Mouse (Mus musculus) G1E (cell line): Measurements from ENCODE around the gene Plekhh2. TPM values are rescaled to one million over a fixed set of nuclear protein-coding genes. Genes with fewer than 3 reads are reported as not detected.

Experiments
- ATAC-seq: 2 replicates; pipeline ENCODE4 v1.8.0; 2016; ENCODE audit warnings: mild to moderate bottlenecking; ENCODE audit not compliant: insufficient number of reproducible peaks, poor library complexity, low FRiP score, severe bottlenecking; ENCODE audit errors: extremely low read depth
- DNase-seq: peaks from one replicate; pipeline ENCODE4 v3.0.0; 2012; ENCODE audit warnings: low spot score
- H3K27me3 ChIP-seq: 2 replicates; pipeline ENCODE4 v1.6.1; 2012; ENCODE audit warnings: mild to moderate bottlenecking, low read length, inconsistent platforms; ENCODE audit not compliant: insufficient read depth
- H3K36me3 ChIP-seq: replicated peaks from 2 replicates; pipeline ENCODE3; 2012; ENCODE audit warnings: mild to moderate bottlenecking, inconsistent platforms
- H3K4me1 ChIP-seq: 2 replicates; pipeline ENCODE4 v1.6.1; 2012; ENCODE audit warnings: low read depth, low read length, inconsistent platforms, mixed read lengths; ENCODE audit not compliant: insufficient read depth
- H3K4me3 ChIP-seq: 2 replicates; pipeline ENCODE4 v1.5.1; 2012; ENCODE audit warnings: low read depth, mild to moderate bottlenecking, inconsistent platforms, low read length, moderate library complexity, mixed read lengths
- H3K9me3 ChIP-seq: replicated peaks from 2 replicates; pipeline ENCODE4 v1.6.1; 2012; ENCODE audit warnings: inconsistent platforms
- CTCF ChIP-seq: IDR thresholded peaks from 2 replicates; pipeline ENCODE4 v1.5.1; 2012; ENCODE audit warnings: low read depth, low read length, inconsistent platforms, mixed read lengths
- GATA1 ChIP-seq: IDR thresholded peaks from 2 replicates; pipeline ENCODE4 v1.6.1; 2012; ENCODE audit warnings: borderline replicate concordance, low read length, inconsistent platforms, mixed read lengths
- GATA2 ChIP-seq: IDR thresholded peaks from 2 replicates; pipeline ENCODE4 v1.6.1; 2012; ENCODE audit warnings: low read depth, low read length, inconsistent platforms, borderline replicate concordance
- POLR2AphosphoS5 ChIP-seq: IDR thresholded peaks from 2 replicates; pipeline ENCODE4 v1.6.1; 2012; ENCODE audit warnings: low read depth, low read length, inconsistent platforms; ENCODE audit not compliant: insufficient replicate concordance
- TAL1 ChIP-seq: conservative IDR thresholded peaks from 2 replicates; pipeline ENCODE4 v1.6.1; 2012; ENCODE audit warnings: low read depth, low read length, inconsistent platforms, mixed read lengths
- polyA plus RNA-seq: library from polyadenylated mRNA; stranded (reverse); fragments of >175 nt; gene quantifications from 2 replicates; pipeline ENCODE4 v1.2.3, GENCODE M21; 2012
- total RNA-seq, 2 experiments: library from RNA; stranded (forward) in 1 of 2; stranded (reverse) in 1 of 2; fragments of 200-1000 nt in 1 of 2; fragments of >200 nt in 1 of 2; fragmentation: Nextera tagmentation in 1 of 2; gene quantifications; 2 replicates each; pipeline ENCODE4 v1.2.3; 2014 to 2017

The Plekhh2 gene
- total and polyA plus RNA-seq, 3 experiments: 0.01 to 0.49 TPM; not detected in 1

DNA sequence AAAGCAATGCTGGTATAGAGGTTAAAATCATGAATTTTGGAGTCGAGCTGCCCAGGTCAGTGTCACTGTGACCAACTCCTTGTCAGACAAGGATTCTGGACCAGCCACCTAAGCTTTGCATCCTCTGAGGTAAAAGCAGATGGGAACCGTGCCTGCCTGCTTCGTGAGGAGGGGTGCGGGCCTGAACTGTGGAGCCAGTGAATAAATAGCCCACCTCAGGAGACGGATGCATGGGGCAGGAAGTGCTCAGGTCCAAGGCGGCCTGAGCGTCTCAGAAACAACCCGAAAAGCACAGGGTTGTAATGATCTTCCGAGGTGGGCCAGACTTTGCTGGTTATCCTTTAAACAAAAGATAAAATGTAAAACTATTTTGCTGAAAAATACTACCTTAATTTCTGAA lies 133.4 kb downstream of the Plekhh2 start:
- no peak for ATAC-seq
- H3K27me3 ChIP-seq: peaks cover 10% of the 10 kb centered on the region
- no peaks in the 10 kb centered on the region for H3K4me1 ChIP-seq
- TF ChIP-seq TAL1 (no peak), POLR2AphosphoS5 (no peak), CTCF (no peak), GATA2 (no peak), GATA1 (no peak)
- no peaks in the 10 kb centered on the region for H3K36me3 ChIP-seq
- no peak overlapping the region for H3K4me3 ChIP-seq
- no peak for DNase-seq
- no peaks in the 10 kb centered on the region for H3K9me3 ChIP-seq

DNA sequence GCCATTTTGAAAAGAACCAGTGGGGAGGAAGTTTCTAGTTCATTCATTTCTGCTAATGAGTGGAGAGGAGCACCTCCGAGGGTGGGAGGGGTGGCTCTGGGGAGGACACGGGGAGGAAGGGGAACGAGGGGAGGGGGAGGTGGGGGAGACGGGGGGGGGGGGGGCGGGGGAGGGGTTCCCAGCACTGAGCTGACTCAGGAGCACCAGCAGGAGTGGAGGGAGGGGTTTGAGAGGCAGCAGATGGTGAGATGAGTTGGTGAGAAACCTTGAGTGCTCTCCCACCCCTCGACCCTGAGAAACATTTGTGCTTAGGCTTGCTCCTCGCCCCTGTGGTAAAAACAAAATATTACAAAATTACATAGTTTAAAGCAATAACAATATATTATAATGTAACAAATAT lies 134.2 kb downstream of the Plekhh2 start:
- ATAC-seq: no peak
- no peaks in the 10 kb centered on the region for H3K36me3 ChIP-seq

DNA sequence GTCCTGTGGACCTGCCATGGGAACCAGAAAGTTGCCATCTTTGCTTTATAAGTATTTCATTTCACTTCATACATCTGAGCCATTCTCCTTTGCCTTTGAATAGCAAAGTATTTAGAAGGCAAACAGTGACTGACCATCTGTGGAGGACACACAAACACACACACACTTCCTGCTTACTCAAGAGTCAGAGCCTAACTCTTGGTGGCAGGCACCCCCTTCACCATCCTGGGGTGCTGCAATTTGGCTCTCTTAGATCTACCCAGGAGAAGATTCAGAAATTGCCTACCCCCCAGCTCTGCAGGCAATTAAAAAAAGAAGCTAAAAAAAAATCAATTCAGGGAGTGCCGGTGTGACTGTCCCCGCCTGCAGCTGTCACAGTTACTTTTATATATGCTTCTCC lies 134.8 kb downstream of the Plekhh2 start:
- Histone ChIP-seq H3K27me3 (peaks cover 8% of the 10 kb centered on the region), H3K4me3 (no peak overlapping the region), H3K4me1 (no peaks in the 10 kb centered on the region), H3K36me3 (no peaks in the 10 kb centered on the region), H3K9me3 (no peaks in the 10 kb centered on the region)
- ATAC-seq: no peak
- TF ChIP-seq TAL1: no peak
- no peak for TF ChIP-seq POLR2AphosphoS5
- no peak for TF ChIP-seq CTCF
- TF ChIP-seq GATA1: no peak
- TF ChIP-seq GATA2: no peak
- DNase-seq: no peak

More for the DNA sequence above, 134.2 kb downstream of the Plekhh2 start:
- Histone ChIP-seq H3K4me3 (no peak overlapping the region), H3K9me3 (no peaks in the 10 kb centered on the region), H3K27me3 (peaks cover 8% of the 10 kb centered on the region), H3K4me1 (no peaks in the 10 kb centered on the region)
- no peak for DNase-seq
- TF ChIP-seq POLR2AphosphoS5: no peak
- no peak for TF ChIP-seq GATA2

DNA sequence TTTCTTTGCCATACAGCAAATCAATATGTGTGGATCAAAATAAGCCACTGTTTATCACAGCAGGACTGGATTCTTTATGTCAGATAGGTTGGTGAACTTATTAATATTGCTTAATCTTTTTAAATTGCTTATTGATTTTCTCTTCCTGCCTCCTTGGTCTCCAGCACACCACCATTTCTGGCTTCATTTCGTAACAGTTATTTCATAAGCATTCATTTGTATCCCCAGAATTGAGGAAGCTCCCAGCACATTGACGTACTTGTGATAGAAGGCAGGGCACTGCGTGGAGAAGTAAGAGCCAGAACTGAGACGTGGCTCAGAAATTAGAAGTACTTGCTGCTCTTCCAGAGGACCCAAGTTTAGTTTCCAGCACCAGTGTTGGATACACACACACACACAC lies 135.9 kb downstream of the Plekhh2 start:
- Histone ChIP-seq H3K4me3 (no peak overlapping the region), H3K4me1 (no peaks in the 10 kb centered on the region), H3K27me3 (peaks cover 5% of the 10 kb centered on the region), H3K36me3 (no peaks in the 10 kb centered on the region), H3K9me3 (no peaks in the 10 kb centered on the region)
- no peak for DNase-seq
- no peak for ATAC-seq
- TF ChIP-seq GATA2: no peak
- TF ChIP-seq GATA1: no peak
- TF ChIP-seq TAL1: no peak
- no peak for TF ChIP-seq POLR2AphosphoS5
- TF ChIP-seq CTCF: no peak

DNA sequence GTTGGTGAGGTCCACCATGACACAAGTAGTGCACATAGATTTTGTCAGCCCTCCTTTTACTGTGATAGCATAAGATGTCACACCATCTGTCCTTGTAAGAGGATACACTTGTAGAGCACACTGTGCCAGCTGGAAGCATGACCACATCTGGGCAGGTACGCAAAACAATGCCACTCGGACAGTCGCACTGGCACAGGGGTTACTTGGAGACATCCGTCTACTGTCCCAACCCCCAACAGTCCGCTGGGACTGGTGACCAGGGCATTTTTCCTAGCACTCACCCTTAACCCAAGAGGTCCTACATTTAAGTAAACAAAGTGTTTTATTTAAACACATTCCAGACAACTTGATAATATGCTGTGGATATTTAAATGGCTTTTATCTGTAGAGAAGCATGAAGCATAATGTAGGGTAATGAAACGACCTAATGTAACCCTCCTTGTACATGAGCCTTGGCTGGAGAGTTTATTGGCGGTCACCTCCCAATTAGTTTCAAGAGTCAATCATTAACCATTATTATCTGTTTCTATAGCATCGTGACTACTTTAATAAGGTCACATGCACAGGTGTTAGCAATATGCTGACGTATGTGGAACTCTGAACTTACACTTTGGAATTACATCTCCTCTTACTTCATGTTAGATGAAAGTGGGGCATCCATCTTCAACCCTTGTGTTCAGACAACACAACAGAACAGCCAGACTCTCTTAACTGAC lies 138.8 kb downstream of the Plekhh2 start:
- DNase-seq (no peak), ATAC-seq (no peak)
- Histone ChIP-seq H3K36me3 (no peaks in the 10 kb centered on the region), H3K27me3 (no peaks in the 10 kb centered on the region; the same call in 1 of the 2 replicates), H3K4me1 (no peaks in the 10 kb centered on the region), H3K4me3 (no peak overlapping the region), H3K9me3 (no peaks in the 10 kb centered on the region)
- TF ChIP-seq CTCF: no peak
- no peak for TF ChIP-seq GATA1
- TF ChIP-seq GATA2: no peak

DNA sequence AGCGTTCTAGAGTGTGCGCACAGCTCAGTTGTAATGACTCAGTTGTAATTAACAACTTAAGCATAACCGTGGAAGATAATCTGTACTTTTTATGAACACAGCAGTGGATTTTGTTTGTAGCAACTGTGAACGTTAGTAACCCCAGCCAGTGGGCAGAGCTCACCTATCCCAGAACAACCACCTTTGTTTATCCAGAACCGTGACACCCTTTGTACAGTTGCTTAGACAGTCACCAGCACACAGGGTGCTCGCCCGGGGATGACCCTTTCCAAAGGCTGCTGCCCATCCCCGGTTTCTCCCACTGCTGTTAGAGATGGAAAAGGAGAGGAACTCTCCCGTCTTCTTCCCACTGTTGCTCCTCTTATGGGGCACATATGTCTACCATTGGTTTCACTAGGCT lies 141.8 kb downstream of the Plekhh2 start:
- TF ChIP-seq TAL1: no peak
- no peak for TF ChIP-seq POLR2AphosphoS5
- TF ChIP-seq GATA2: no peak
- no peak for TF ChIP-seq CTCF
- TF ChIP-seq GATA1: no peak
- H3K36me3 ChIP-seq: no peaks in the 10 kb centered on the region
- no peaks in the 10 kb centered on the region for H3K9me3 ChIP-seq
- no peak overlapping the region for H3K4me3 ChIP-seq
- no peaks in the 10 kb centered on the region for H3K27me3 ChIP-seq
- DNase-seq: no peak
- no peaks in the 10 kb centered on the region for H3K4me1 ChIP-seq
- no peak for ATAC-seq

DNA sequence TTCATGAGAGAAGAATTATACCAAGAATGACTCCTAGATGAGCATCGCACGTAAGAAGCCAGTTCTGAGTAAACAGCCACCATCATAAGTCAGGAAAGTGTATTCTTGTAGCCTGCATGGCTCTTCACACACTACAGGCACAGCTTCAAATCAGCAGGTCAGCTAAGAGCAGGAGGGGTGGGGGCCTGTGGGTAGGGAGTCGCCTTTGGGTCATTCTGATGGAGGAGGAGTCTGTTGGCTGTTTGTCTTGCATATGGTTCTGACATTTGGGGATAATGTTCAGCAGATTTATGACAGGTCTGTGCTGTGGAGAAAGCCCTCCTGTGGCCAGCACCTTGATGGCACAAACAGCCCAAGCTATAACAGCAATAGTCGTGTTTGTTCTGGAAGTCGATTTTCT lies 144.5 kb downstream of the Plekhh2 start:
- no peaks in the 10 kb centered on the region for H3K9me3 ChIP-seq
- no peaks in the 10 kb centered on the region for H3K4me1 ChIP-seq
- H3K36me3 ChIP-seq: no peaks in the 10 kb centered on the region
- H3K27me3 ChIP-seq: no peaks in the 10 kb centered on the region
- no peak for TF ChIP-seq POLR2AphosphoS5
- TF ChIP-seq TAL1: no peak
- no peak for TF ChIP-seq CTCF
- TF ChIP-seq GATA2: no peak
- TF ChIP-seq GATA1: no peak
- DNase-seq (no peak), ATAC-seq (no peak)
- no peak overlapping the region for H3K4me3 ChIP-seq
